Mouse (Mus musculus) thymus, adult 2 months (tissue): ENCODE data around the gene Msi2.

Source experiments
- CTCF ChIP-seq: fragments of 200-500 bp; IDR thresholded peaks from 2 replicates; pipeline ENCODE4 v1.5.1; 2012; ENCODE audit warnings: mild to moderate bottlenecking, control low read depth, low read length, moderate library complexity, borderline replicate concordance; ENCODE audit not compliant: control insufficient read depth, poor library complexity, insufficient read depth; ENCODE audit errors: extremely low read depth
- POLR2A ChIP-seq: fragments of 200-500 bp; IDR thresholded peaks from 2 replicates; pipeline ENCODE4 v1.6.1; 2012; ENCODE audit warnings: mild to moderate bottlenecking, low read length, control low read depth, moderate library complexity; ENCODE audit not compliant: control insufficient read depth, poor library complexity, insufficient read depth; ENCODE audit errors: extremely low read depth

- no peak for TF ChIP-seq CTCF
- no peak for TF ChIP-seq POLR2A
Observed at GRCm38 (mm10) chr11:88670925-88671324, 47.4 kb downstream of the Msi2 start.
